Mouse (Mus musculus) cerebellum, postnatal 25 days (tissue): ENCODE data around the gene Jtb.
"Not testable (repeated sequence)": the region's sequence is repeated elsewhere in the genome, so short reads cannot be mapped to it uniquely, and the experiment has no call there.

Experiments used
- DNase-seq, 2 experiments: peaks; one replicate each; pipeline ENCODE4 v3.0.0; 2021; ENCODE audit warnings: mixed read lengths in 2 of 2

The Jtb gene

GRCm38 (mm10) chr3:90224331-90224730 is 7.1 kb upstream of the Jtb start:
- DNase-seq = peak in 1 of 2 experiments; percentile 25

- DNase-seq = no peak
Observed at GRCm38 (mm10) chr3:90231075-90231474, 322 bp upstream of the Jtb start.

GRCm38 (mm10) chr3:90241251-90241650 is 9.9 kb downstream of the Jtb start:
- no peak for DNase-seq

DNA sequence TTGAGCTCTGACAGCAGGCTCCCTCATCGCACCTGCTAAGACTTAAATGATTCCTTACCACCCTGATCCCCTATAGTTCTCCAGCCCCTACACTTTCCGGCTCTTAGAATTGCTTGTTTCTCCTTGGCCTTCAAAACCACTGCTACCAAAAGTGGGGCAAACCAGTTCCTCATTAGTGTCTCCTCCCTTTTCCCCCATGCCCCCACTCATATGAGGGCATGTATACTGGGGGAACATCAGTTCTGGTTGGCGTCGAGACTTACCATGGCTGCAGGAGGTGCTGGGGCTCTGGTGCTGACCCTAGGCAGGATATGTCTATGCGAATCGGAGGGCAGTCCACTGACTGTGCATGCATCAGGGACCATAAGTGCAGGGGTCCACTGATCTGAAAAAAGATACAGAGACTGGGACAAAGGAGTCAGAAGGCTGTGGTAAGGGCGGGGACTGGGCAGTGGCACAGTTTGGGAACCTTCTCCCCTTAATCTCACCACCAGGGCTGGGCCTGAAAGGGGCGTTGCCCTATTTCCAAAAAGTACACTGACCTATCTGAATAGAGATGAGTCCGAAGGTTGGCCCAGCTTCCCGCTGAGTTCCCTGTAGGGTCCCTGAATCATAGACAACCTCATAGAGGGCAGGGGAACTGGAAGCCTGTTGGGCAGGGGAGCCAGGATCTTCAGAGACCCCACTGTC is 10.4 kb downstream of the Jtb start:
- DNase-seq = no peak

DNA sequence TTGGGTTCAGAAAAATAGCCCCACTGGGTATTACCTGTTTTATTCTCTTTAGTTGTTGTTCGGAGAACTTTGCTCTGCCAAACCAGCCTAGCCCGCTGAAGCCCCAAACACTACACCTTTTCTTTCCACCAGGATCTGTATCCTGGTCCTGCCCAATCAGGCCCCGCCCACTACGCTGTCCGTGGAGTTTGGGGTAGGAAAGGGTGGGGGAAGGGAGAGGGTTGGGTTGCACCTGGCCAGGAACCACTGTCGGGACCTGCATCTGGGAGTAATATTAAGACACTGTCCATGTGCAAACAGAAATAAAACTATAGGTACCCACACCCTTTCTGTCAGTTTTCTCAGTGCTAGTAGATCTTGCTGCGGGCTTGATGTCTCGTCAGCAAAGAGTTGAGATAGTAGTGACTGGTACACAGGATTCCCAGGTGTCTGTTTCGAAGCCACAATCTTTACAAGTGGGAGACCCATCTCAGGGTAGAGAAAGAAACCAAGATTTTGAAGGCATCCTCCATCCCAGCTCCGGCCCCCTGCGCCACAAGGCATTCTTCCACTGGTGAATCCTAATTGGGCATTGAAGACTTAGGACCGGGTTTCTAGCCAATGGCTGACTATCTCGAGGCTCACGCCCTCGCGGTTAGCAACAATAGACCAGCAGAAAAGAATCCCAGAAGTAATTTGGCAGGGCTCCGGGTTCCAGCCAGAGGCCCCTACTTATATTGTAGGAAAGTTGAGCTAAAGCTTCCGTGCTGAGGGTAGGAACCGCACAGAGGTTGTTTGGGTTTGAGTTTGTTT is 11.8 kb downstream of the Jtb start, which contains the start of gene Creb3l4:
Gene Creb3l4, minus strand, starts transcription at position 529 of the 792 bp plus-strand sequence.
- peak in 1 of 2 experiments; percentile 21 for DNase-seq

- no peak for DNase-seq
Observed at GRCm38 (mm10) chr3:90245406-90245805, 14.0 kb downstream of the Jtb start.

DNA sequence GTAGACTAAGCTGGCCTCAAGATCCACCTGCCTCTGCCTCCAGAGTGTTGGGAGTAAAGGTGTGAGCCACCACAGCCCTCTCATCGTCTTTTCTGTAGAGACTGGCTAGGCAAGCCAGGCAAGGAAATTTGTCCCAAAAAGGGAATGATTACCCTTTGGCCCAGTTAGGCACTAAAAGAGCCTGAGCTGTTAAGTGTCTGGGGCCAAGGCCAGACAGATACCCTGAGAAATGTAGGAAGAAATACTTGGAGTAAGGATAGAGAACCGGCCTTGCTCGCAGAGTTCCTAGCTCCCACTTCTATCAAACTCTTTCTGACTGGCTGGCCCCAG is 16.2 kb downstream of the Jtb start:
- no peak for DNase-seq

- peak; percentile 93 to 94 for DNase-seq
Observed at GRCm38 (mm10) chr3:90247960-90248745, 16.8 kb downstream of the Jtb start, which contains the start of gene Slc39a1. TSS of gene Slc39a1 (plus strand) at chr3:90248172.

DNA sequence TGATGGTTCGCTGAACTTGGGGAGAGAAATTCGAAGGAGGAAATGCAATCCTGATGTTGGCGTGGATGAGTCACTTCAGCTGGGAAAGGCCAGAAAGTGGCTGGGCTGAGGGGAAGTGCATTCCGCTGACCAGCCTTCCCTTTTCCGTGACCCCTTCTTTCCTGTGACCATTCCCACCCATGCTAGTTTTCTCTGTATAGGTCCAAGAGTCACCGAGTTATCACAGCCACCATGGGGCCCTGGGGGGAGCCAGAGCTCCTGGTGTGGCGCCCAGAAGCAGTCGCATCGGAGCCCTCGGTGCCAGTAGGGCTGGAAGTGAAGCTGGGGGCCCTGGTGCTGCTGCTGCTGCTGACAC is 17.3 kb downstream of the Jtb start:
- peak; percentile 46 to 48 for DNase-seq

GRCm38 (mm10) chr3:90250791-90251190 is 19.4 kb downstream of the Jtb start:
- no peak for DNase-seq

DNA sequence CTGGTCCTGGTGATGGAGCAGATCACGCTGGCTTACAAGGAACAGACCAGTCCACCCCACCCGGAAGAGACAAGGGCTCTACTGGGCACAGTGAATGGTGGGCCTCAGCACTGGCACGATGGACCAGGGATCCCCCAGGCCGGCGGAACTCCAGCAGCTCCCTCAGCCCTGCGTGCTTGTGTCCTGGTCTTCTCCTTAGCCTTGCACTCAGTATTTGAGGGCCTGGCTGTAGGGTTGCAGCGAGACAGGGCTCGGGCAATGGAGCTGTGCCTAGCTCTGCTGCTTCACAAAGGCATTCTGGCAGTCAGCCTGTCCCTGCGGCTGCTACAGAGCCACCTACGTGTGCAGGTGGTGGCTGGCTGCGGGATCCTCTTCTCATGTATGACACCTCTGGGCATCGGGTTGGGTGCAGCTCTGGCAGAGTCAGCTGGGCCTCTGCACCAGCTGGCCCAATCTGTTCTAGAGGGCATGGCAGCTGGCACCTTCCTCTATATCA is 20.4 kb downstream of the Jtb start:
- peak in 1 of 2 experiments; percentile 48 for DNase-seq

- peak in 1 of 2 experiments; percentile 41 for DNase-seq
Observed at GRCm38 (mm10) chr3:90252659-90253058, 21.3 kb downstream of the Jtb start.

- not testable (repeated sequence) for DNase-seq
Observed at GRCm38 (mm10) chr3:90253174-90253573, 21.8 kb downstream of the Jtb start.

GRCm38 (mm10) chr3:90253653-90254418 is 22.4 kb downstream of the Jtb start, which contains the start of gene Crtc2:
TSS of gene Crtc2 (plus strand) at chr3:90254163.
- peak; percentile 93 to 96 for DNase-seq

- peak; percentile 32 to 42 for DNase-seq
Observed at GRCm38 (mm10) chr3:90254419-90255193, 23.2 kb downstream of the Jtb start.

DNA sequence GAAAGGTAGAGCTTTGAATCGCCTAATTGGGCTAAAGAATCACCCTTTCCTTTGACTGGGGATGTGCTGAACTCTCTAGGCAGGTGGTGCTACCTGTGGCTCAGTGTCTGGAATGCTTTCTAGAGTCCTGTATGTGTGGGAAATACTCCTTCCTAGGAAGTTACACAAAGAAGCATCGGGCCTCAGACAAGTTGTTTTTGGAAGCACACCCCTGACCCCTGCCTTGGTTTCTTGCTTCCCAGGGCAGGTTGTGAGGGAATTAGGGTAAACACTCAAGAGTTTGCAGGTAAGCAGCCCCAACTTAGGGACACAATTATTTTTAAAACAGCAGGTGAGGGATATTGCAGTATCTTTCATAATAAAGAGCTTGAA is 23.8 kb downstream of the Jtb start:
- no peak for DNase-seq

GRCm38 (mm10) chr3:90255784-90256353 is 24.5 kb downstream of the Jtb start:
- DNase-seq = peak in 1 of 2 experiments; percentile 38

DNA sequence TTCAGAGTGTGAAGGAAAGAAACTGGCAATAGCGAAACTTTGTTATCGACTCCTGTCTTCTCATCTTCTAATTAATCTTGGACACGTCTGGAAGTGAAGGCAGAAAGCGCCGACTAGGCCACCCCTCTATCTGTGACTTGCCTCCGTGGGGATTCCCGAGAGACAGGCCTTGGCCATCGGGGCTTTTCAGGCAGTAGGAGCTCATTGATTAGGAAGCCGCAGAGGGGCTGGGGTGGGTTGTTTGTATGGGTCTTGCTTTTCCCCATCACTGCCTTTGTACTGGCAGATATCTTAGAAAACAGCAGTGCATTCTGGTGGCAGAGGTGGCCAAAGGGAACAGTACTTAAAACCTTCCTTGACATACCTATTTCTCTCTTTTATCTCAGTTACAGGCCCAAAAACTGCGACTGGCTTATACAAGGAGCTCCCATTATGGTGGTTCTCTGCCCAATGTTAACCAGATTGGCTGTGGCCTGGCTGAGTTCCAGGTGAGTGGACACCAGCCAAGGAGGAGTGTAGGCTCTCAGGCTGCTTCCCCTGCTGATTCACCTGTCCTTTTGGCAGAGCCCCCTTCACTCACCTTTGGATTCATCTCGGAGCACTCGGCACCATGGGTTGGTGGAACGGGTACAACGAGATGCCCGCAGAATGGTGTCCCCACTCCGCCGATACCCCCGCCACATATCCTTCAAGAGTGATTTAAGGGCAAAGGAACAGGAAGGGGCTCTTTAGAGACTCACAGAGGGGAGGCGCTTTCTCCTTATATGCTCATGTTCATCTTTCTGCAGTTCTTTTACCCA is 25.5 kb downstream of the Jtb start:
- peak; percentile 98 to 99 for DNase-seq

DNA sequence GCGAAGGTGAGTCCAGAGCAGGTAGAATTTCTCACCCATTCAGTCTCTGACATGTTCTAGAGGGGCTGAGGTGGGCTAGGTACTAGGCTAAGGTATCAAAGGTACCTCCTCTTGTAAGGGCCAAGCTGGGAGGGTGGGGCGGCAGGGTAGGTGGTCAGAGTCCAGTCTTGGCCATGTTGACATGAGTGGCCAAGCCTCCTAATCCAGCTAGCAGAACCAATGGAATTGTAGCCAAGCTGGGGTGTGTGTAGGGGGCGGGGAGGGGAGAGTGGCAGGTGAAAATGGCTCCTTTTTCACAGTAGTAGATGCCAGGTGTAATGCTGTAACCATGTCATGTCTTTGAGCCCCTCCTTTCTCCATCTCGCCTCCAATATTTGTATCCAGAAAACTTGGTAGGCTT is 27.1 kb downstream of the Jtb start:
- DNase-seq = peak; percentile 10 to 20

DNA sequence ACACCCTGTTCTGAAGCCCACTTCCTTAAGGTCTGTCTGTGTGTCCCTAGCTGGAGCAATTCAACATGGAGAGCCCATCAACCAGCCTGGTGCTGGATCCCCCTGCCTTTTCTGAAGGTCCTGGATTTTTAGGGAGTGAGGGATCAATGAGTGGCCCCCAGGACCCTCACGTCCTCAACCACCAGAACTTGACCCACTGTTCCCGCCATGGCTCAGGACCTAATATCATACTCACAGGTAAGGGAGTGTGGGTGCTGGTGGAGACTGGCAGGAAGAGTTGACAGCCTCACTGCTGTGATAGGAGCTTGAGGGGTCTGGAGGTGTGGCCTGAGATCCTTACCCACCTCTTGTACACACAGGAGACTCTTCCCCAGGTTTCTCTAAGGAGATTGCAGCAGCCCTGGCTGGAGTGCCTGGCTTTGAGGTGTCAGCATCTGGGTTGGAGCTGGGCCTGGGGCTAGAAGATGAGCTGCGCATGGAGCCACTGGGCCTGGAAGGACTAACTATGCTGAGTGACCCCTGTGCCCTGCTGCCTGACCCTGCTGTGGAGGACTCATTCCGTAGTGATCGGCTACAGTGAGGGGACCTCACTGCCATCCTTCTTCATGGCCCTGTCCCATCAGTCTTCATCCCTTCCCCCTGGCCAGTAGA is 31.8 kb downstream of the Jtb start:
- peak in 1 of 2 experiments; percentile 9 for DNase-seq
